Mouse (Mus musculus): ENCODE measurements around the gene A4gnt. TPM values are rescaled to one million over a fixed set of nuclear protein-coding genes. Genes with fewer than 3 reads are reported as not detected.

The A4gnt gene
- polyA plus RNA-seq, 1 experiment from 2014 or later: not detected

DNA sequence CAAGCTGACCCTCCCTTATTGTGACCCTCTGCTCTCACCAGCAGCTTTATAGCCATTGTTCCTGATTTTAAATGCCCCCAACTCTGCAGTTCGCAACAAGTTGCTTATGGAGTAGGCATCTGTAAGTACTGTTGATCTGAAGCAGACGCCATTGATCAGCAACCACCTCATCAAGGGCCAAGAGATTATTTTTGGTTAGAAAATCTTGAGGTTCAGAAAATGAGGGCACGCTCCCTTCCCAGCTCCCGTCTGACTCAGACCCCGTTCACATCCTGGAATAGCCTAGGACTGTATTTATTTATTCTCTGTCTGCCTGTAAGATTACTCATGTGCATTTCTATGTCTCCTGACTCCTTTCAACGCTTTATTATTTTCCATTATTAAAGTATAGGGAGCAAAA is 33.1 kb downstream of the A4gnt start:
- Histone ChIP-seq H3K36me3 (ENCODE audit: control insufficient read depth, insufficient read depth) (no peaks in the 10 kb centered on the region), H3K9me3 (replicated peaks; ENCODE audit: control insufficient read depth, low read length) (no peaks in the 10 kb centered on the region), H3K9ac (ENCODE audit: low read depth, low read length) (no peak overlapping the region), H3K4me1 (ENCODE audit: control insufficient read depth, low read depth, low read length) (no peaks in the 10 kb centered on the region), H3K4me2 (ENCODE audit: low read depth, low read length) (no peak overlapping the region), H3K27ac (ENCODE audit: low read length) (no peak overlapping the region), H3K27me3 (ENCODE audit: control insufficient read depth, insufficient read depth, low read depth, low read length) (no peaks in the 10 kb centered on the region), H3K4me3 (ENCODE audit: low read depth, low read length) (no peak overlapping the region)
- WGBS (ENCODE audit: insufficient replicate concordance): 74% methylated on average over 6 of the region's 6 CpGs
- no peak for ATAC-seq (ENCODE audit: low read depth)

GRCm38 (mm10) chr9:99646102-99646501 is 33.8 kb downstream of the A4gnt start:
- Histone ChIP-seq H3K27me3 (ENCODE audit: control insufficient read depth, insufficient read depth, low read depth, low read length) (no peaks in the 10 kb centered on the region), H3K4me3 (ENCODE audit: low read depth, low read length) (no peak overlapping the region), H3K4me2 (ENCODE audit: low read depth, low read length) (no peak overlapping the region), H3K27ac (ENCODE audit: low read length) (no peak overlapping the region), H3K9ac (ENCODE audit: low read depth, low read length) (no peak overlapping the region), H3K36me3 (ENCODE audit: control insufficient read depth, insufficient read depth) (no peaks in the 10 kb centered on the region), H3K9me3 (replicated peaks; ENCODE audit: control insufficient read depth, low read length) (no peaks in the 10 kb centered on the region), H3K4me1 (ENCODE audit: control insufficient read depth, low read depth, low read length) (no peaks in the 10 kb centered on the region)
- ATAC-seq (ENCODE audit: low read depth): no peak
- 77% methylated on average over 6 of the region's 6 CpGs for WGBS (ENCODE audit: insufficient replicate concordance)

DNA sequence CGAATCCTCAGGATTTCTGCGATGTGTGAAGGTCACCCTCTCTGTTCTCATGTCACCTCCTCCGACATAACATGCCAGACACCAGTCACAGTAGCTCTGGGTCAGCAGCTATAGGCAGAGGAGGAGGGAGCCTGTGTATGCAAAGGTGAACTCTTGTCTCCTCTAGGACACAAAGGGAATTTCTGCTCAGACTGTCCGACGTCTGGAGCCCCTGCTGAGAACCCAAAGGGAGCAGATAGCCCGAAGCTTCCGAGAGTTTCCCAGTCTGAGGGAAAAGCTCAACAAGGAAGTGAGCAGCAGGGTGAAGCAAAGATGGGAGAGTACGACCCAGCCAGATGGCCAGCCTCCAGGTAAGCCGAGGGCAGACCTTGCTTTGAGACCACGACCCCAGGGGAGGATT is 48.5 kb downstream of the A4gnt start:
- no peak for ATAC-seq (ENCODE audit: low read depth)
- Histone ChIP-seq H3K4me2 (ENCODE audit: low read depth, low read length) (no peak overlapping the region), H3K27me3 (ENCODE audit: control insufficient read depth, insufficient read depth, low read depth, low read length) (no peaks in the 10 kb centered on the region), H3K9ac (ENCODE audit: low read depth, low read length) (no peak overlapping the region), H3K9me3 (replicated peaks; ENCODE audit: control insufficient read depth, low read length) (no peaks in the 10 kb centered on the region), H3K4me3 (ENCODE audit: low read depth, low read length) (no peak overlapping the region), H3K4me1 (ENCODE audit: control insufficient read depth, low read depth, low read length) (no peaks in the 10 kb centered on the region), H3K27ac (ENCODE audit: low read length) (no peak overlapping the region), H3K36me3 (ENCODE audit: control insufficient read depth, insufficient read depth) (no peaks in the 10 kb centered on the region)
- 62% methylated on average over 10 of the region's 10 CpGs for WGBS (ENCODE audit: insufficient replicate concordance)

- no peak for ATAC-seq (ENCODE audit: low read depth)
- Histone ChIP-seq H3K4me1 (ENCODE audit: control insufficient read depth, low read depth, low read length) (no peaks in the 10 kb centered on the region), H3K27ac (ENCODE audit: low read length) (no peak overlapping the region), H3K9ac (ENCODE audit: low read depth, low read length) (no peak overlapping the region), H3K4me3 (ENCODE audit: low read depth, low read length) (no peak overlapping the region), H3K4me2 (ENCODE audit: low read depth, low read length) (no peak overlapping the region), H3K36me3 (ENCODE audit: control insufficient read depth, insufficient read depth) (no peaks in the 10 kb centered on the region), H3K27me3 (ENCODE audit: control insufficient read depth, insufficient read depth, low read depth, low read length) (no peaks in the 10 kb centered on the region), H3K9me3 (replicated peaks; ENCODE audit: control insufficient read depth, low read length) (no peaks in the 10 kb centered on the region)
- WGBS (ENCODE audit: insufficient replicate concordance): 61% methylated on average over 16 of the region's 16 CpGs
Observed at GRCm38 (mm10) chr9:99661606-99662166, 49.4 kb downstream of the A4gnt start.

DNA sequence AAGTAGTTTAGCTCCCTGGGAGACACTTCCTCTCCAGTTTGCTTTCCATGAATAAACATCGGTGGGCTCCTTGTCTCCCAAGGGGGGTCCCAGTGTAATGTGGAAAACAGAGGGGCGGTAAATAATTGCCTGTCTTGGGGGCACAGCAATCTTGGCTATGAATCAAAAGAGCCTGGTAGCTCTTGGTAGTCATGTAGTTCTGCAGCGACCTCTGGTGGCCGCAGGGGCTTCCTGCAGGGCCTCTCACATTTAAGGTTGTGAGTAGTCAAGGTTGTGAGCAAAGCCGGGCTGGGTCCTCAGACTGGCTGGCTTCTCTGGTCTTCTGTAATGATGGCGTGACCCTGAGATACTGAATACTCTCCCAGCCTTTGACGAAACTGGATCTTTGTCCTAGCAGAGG is 50.1 kb downstream of the A4gnt start:
- H3K27ac ChIP-seq (ENCODE audit: low read length): no peak overlapping the region

GRCm38 (mm10) chr9:99662887-99663286 is 50.6 kb downstream of the A4gnt start:
- no peak overlapping the region for H3K4me3 ChIP-seq (ENCODE audit: low read depth, low read length)
- no peak overlapping the region for H3K4me2 ChIP-seq (ENCODE audit: low read depth, low read length)
- no peak for ATAC-seq (ENCODE audit: low read depth)
- H3K9ac ChIP-seq (ENCODE audit: low read depth, low read length): no peak overlapping the region
- no peaks in the 10 kb centered on the region for H3K9me3 ChIP-seq (replicated peaks; ENCODE audit: control insufficient read depth, low read length)
- H3K27me3 ChIP-seq (ENCODE audit: control insufficient read depth, insufficient read depth, low read depth, low read length): no peaks in the 10 kb centered on the region
- WGBS (ENCODE audit: insufficient replicate concordance): 67% methylated on average over 10 of the region's 10 CpGs
- H3K27ac ChIP-seq (ENCODE audit: low read length): no peak overlapping the region
- H3K36me3 ChIP-seq (ENCODE audit: control insufficient read depth, insufficient read depth): no peaks in the 10 kb centered on the region
- H3K4me1 ChIP-seq (ENCODE audit: control insufficient read depth, low read depth, low read length): no peaks in the 10 kb centered on the region

More for the DNA sequence above, 50.1 kb downstream of the A4gnt start:
- no peak overlapping the region for H3K9ac ChIP-seq (ENCODE audit: low read depth, low read length)
- 21% methylated on average over 7 of the region's 7 CpGs for WGBS (ENCODE audit: insufficient replicate concordance)
- no peak for ATAC-seq (ENCODE audit: low read depth)
- no peaks in the 10 kb centered on the region for H3K9me3 ChIP-seq (replicated peaks; ENCODE audit: control insufficient read depth, low read length)
- H3K27me3 ChIP-seq (ENCODE audit: control insufficient read depth, insufficient read depth, low read depth, low read length): no peaks in the 10 kb centered on the region
- no peaks in the 10 kb centered on the region for H3K4me1 ChIP-seq (ENCODE audit: control insufficient read depth, low read depth, low read length)
- H3K36me3 ChIP-seq (ENCODE audit: control insufficient read depth, insufficient read depth): no peaks in the 10 kb centered on the region
- no peak overlapping the region for H3K4me3 ChIP-seq (ENCODE audit: low read depth, low read length)
- no peak overlapping the region for H3K4me2 ChIP-seq (ENCODE audit: low read depth, low read length)

DNA sequence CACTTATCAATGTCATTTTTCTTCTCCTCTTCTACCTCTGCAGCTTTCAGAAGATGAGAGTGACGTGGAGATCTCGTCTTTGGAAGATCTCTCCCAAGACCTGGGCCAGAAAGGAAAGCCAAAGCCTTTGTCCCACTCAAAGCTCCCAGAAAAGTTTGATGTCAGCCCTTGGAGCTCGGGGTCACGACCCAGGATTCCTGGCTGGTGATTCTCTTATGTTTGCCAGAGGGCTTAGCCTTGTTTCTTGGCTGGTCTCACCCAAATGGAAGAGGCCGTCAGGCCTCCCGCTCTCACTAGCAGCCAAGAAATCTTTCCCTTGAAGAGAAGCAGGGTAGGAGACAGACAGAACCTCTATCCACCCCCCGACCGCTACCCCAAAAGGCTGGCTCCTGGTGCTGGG is 55.3 kb downstream of the A4gnt start:
- WGBS (ENCODE audit: insufficient replicate concordance): 69% methylated on average over 8 of the region's 8 CpGs
- H3K27me3 ChIP-seq (ENCODE audit: control insufficient read depth, insufficient read depth, low read depth, low read length): no peaks in the 10 kb centered on the region
- H3K27ac ChIP-seq (ENCODE audit: low read length): no peak overlapping the region
- no peak overlapping the region for H3K9ac ChIP-seq (ENCODE audit: low read depth, low read length)
- no peak for ATAC-seq (ENCODE audit: low read depth)
- H3K4me1 ChIP-seq (ENCODE audit: control insufficient read depth, low read depth, low read length): no peaks in the 10 kb centered on the region
- H3K4me2 ChIP-seq (ENCODE audit: low read depth, low read length): no peak overlapping the region
- H3K9me3 ChIP-seq (replicated peaks; ENCODE audit: control insufficient read depth, low read length): no peaks in the 10 kb centered on the region
- H3K36me3 ChIP-seq (ENCODE audit: control insufficient read depth, insufficient read depth): no peaks in the 10 kb centered on the region
- no peak overlapping the region for H3K4me3 ChIP-seq (ENCODE audit: low read depth, low read length)

GRCm38 (mm10) chr9:99671603-99672002 is 59.3 kb downstream of the A4gnt start:
- Histone ChIP-seq H3K27me3 (ENCODE audit: control insufficient read depth, insufficient read depth, low read depth, low read length) (no peaks in the 10 kb centered on the region), H3K9ac (ENCODE audit: low read depth, low read length) (no peak overlapping the region), H3K27ac (ENCODE audit: low read length) (no peak overlapping the region), H3K9me3 (replicated peaks; ENCODE audit: control insufficient read depth, low read length) (no peaks in the 10 kb centered on the region), H3K36me3 (ENCODE audit: control insufficient read depth, insufficient read depth) (no peaks in the 10 kb centered on the region), H3K4me1 (ENCODE audit: control insufficient read depth, low read depth, low read length) (no peaks in the 10 kb centered on the region), H3K4me3 (ENCODE audit: low read depth, low read length) (no peak overlapping the region), H3K4me2 (ENCODE audit: low read depth, low read length) (no peak overlapping the region)
- no peak for ATAC-seq (ENCODE audit: low read depth)
- WGBS (ENCODE audit: insufficient replicate concordance): 24% methylated on average over 2 of the region's 2 CpGs

Data from liver, embryonic 16.5 days (tissue).